In the genomic region with DNA sequence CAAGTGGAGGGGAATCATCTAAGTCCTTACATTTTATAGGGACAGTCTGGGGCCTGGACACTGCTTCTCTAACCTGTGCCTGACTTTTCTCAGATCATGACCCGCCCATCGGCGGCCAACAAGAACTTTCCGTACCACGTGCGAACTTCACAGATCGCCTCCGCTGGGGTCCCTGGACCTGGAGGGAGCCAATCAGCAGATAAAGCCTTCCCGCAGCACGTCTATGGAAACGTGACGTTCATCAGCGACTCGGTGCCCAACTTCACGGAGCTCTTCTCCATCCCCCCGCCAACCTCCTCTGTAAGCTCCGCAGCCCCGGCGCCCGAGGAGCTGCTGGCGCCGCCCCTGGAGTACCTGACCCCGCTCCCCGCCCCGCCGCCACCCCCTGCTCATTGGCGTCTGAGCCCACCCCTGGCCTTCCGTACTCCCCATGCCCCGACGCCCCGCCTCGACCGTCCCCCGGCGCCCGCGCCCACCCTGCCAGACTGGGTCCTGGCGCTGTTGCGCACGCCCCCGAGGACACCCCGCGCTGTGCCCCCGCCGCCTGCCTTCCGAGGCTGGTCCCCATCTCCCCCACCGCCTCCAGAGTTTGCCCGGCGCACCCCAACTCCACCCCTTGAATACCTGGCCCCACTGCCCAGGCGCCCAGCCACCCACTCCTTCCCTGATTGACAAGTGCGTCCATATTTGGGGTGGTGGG, we compare ENCODE assay signal across 8 mouse cellular contexts. TPM values are rescaled to one million over a fixed set of nuclear protein-coding genes. Genes with fewer than 3 reads are reported as not detected.
DNase-seq lines count a peak whose midpoint lies in the region; ATAC-seq and TF ChIP-seq lines count a peak whose summit lies in the region.

No protein-coding gene starts in this region.

- peak overlapping the region; percentile 48 for H3K4me3 ChIP-seq in testis, adult 2 months (ENCODE audit: control insufficient read depth, low read depth, low read length)
- peak overlapping the region; percentile 67 for H3K4me3 ChIP-seq in liver, embryonic 12.5 days

- no peak overlapping the region for H3K9ac ChIP-seq in liver, embryonic 12.5 days

- no peak for TF ChIP-seq CTCF in testis, adult 2 months (IDR thresholded peaks at IDR 0.05; ENCODE audit: control insufficient read depth, insufficient read depth, insufficient replicate concordance, low read depth, low read length)

- DNase-seq in cerebellum, adult 11 months = peak; percentile 53
- DNase-seq in cerebellum, adult 9-11 months = no peak
- no peak for DNase-seq in testis, postnatal 14 days (ENCODE audit: low spot score)
- no peak for DNase-seq in right cerebral cortex, postnatal 10 days (ENCODE audit: low spot score in 2 of 2)
- DNase-seq in cerebellum, adult 9-10 months = no peak
- DNase-seq in spleen, postnatal 14 days (ENCODE audit: low spot score in 2 of 2) = no peak

- H3K4me2 ChIP-seq in liver, embryonic 12.5 days = peak overlapping the region; percentile 90

- TF ChIP-seq POLR2A in testis, adult 2 months (IDR thresholded peaks at IDR 0.05; ENCODE audit: control insufficient read depth, low read depth, low read length) = no peak

- peaks cover 19% of the 10 kb centered on the region for H3K4me1 ChIP-seq in testis, adult 2 months (ENCODE audit: control insufficient read depth, insufficient read depth, low read length)
- peaks cover 29% of the 10 kb centered on the region for H3K4me1 ChIP-seq in liver, embryonic 12.5 days

- H3K9me3 ChIP-seq in liver, embryonic 12.5 days (replicated peaks) = no peaks in the 10 kb centered on the region

- 2% methylated on average over 49 of the region's 51 CpGs for WGBS in liver, embryonic 12.5 days (ENCODE audit: insufficient replicate concordance)

- no peaks in the 10 kb centered on the region; the same call in 1 of the 2 replicates for H3K27me3 ChIP-seq in testis, adult 2 months (ENCODE audit: control insufficient read depth, insufficient read depth, low read length)
- peaks cover 76% of the 10 kb centered on the region for H3K27me3 ChIP-seq in liver, embryonic 12.5 days (replicated peaks)

- ATAC-seq in liver, embryonic 12.5 days = no peak

- H3K36me3 ChIP-seq in testis, adult 2 months (ENCODE audit: control insufficient read depth, insufficient read depth, low read length) = no peaks in the 10 kb centered on the region
- no peaks in the 10 kb centered on the region for H3K36me3 ChIP-seq in liver, embryonic 12.5 days

- no peak overlapping the region for H3K27ac ChIP-seq in testis, adult 2 months (ENCODE audit: control insufficient read depth, insufficient read depth, low read depth, low read length)
- no peak overlapping the region for H3K27ac ChIP-seq in liver, embryonic 12.5 days

RNA-seq across cellular contexts. Expression of a gene that starts 2.2 kb away (rescaled TPM):
- polyA plus RNA-seq in testis, adult 2 months (2012; rRNA removed) = 13.0 and 17.0 TPM in 2 replicates
- 2.6 TPM in 2 replicates for polyA plus RNA-seq in liver, embryonic 12.5 days (2016; fragmentation: Nextera tagmentation; extraction: Ambion mirVana)

RNA-seq across cellular contexts. Expression of a gene that starts 8.8 kb away (rescaled TPM):
- 1.3 TPM in 2 replicates for polyA plus RNA-seq in testis, adult 2 months (2012; rRNA removed)
- polyA plus RNA-seq in liver, embryonic 12.5 days (2016; fragmentation: Nextera tagmentation; extraction: Ambion mirVana) = 0.14 TPM in 2 replicates

RNA-seq across cellular contexts. Expression of a gene that starts 13.5 kb away (rescaled TPM):
- 83.0 and 90.6 TPM in 2 replicates for polyA plus RNA-seq in testis, adult 2 months (2012; rRNA removed)
- 0.10 and 0.14 TPM in 2 replicates for polyA plus RNA-seq in liver, embryonic 12.5 days (2016; fragmentation: Nextera tagmentation; extraction: Ambion mirVana)

RNA-seq across cellular contexts. Expression of a gene that starts 17.0 kb away (rescaled TPM):
- polyA plus RNA-seq in testis, adult 2 months (2012; rRNA removed) = 37.1 and 44.4 TPM in 2 replicates
- polyA plus RNA-seq in liver, embryonic 12.5 days (2016; fragmentation: Nextera tagmentation; extraction: Ambion mirVana) = 44.1 and 51.0 TPM in 2 replicates

RNA-seq across cellular contexts. Expression of a gene that starts 47.3 kb away (rescaled TPM):
- 41.8 and 42.1 TPM in 2 replicates for polyA plus RNA-seq in testis, adult 2 months (2012; rRNA removed)
- 17.0 TPM in 2 replicates for polyA plus RNA-seq in liver, embryonic 12.5 days (2016; fragmentation: Nextera tagmentation; extraction: Ambion mirVana)

Comparison
In these comparisons a context has a peak if more than half of its experiments do, and no peak if none do; other contexts are left out.
1. RNA of a gene that starts 13.5 kb away (polyA plus RNA-seq): 83.0 to 90.6 TPM in testis, adult 2 months; 0.10 to 0.14 TPM in liver, embryonic 12.5 days; every median in the first group is over 10 times any median in the second.